Mouse (Mus musculus) stomach, postnatal 0 days (tissue): ENCODE measurements around the gene Zar1. TPM values are rescaled to one million over a fixed set of nuclear protein-coding genes. Genes with fewer than 3 reads are reported as not detected.

Experiments
- ATAC-seq: fragments of 200-750 bp; cut with Nextera tagmentation; 2 replicates; pipeline ENCODE4 v1.8.0; 2017; ENCODE audit not compliant: low FRiP score, low TSS enrichment
- DNase-seq: peaks from one replicate; pipeline ENCODE4 v3.0.0-alpha.2; 2016; ENCODE audit warnings: low spot score
- H3K27ac ChIP-seq: fragments of 300-500 bp; sonication (generic); replicated peaks from 2 replicates; pipeline ENCODE4 v1.5.1; 2014; ENCODE audit warnings: mild to moderate bottlenecking, control low read depth
- H3K27me3 ChIP-seq: fragments of 300-500 bp; sonication (generic); 2 replicates; pipeline ENCODE4 v1.6.1; 2014; ENCODE audit warnings: low read length; ENCODE audit not compliant: control insufficient read depth, insufficient read depth
- H3K36me3 ChIP-seq: fragments of 300-500 bp; sonication (generic); 2 replicates; pipeline ENCODE4 v1.6.1; 2014; ENCODE audit warnings: low read length, mixed read lengths; ENCODE audit not compliant: control insufficient read depth, insufficient read depth
- H3K4me1 ChIP-seq: fragments of 300-500 bp; sonication (generic); replicated peaks from 2 replicates; pipeline ENCODE4 v1.6.1; 2014; ENCODE audit warnings: antibody characterized with exemption; ENCODE audit not compliant: control insufficient read depth, insufficient read depth
- H3K4me2 ChIP-seq: fragments of 300-500 bp; sonication (generic); replicated peaks from 2 replicates; pipeline ENCODE4 v1.6.1; 2014; ENCODE audit warnings: low read depth, mild to moderate bottlenecking, control low read depth, moderate library complexity
- H3K4me3 ChIP-seq: fragments of 300-500 bp; sonication (generic); 2 replicates; pipeline ENCODE4 v1.5.1; 2014; ENCODE audit warnings: low read depth, low read length, control low read depth
- H3K9ac ChIP-seq: fragments of 300-500 bp; sonication (generic); 2 replicates; pipeline ENCODE4 v1.6.1; 2014; ENCODE audit warnings: mild to moderate bottlenecking, low read length, control low read depth, mixed read lengths
- H3K9me3 ChIP-seq: fragments of 300-500 bp; sonication (generic); 2 replicates; pipeline ENCODE4 v1.6.1; 2016; ENCODE audit warnings: low read length; ENCODE audit not compliant: control insufficient read depth
- CTCF ChIP-seq: IDR thresholded peaks from 2 replicates; pipeline ENCODE4 v1.5.1; 2016; ENCODE audit warnings: antibody characterized with exemption, low read depth, mild to moderate bottlenecking, moderate library complexity
- EP300 ChIP-seq: optimal IDR thresholded peaks from 2 replicates; pipeline ENCODE3; 2016; ENCODE audit warnings: antibody characterized with exemption
- WGBS: fragments of 180-500 bp; shearing (Covaris S2); extraction: QIAGEN DNeasy Blood & Tissue Kit; methylation state at CpG from one replicate; pipeline ENCODE4 v1.1.7; 2014; 5-methylcytosine and 5-hydroxymethylcytosine counted together
- polyA plus RNA-seq: library from polyadenylated mRNA; unstranded; fragments of >200 nt; fragmentation: Nextera tagmentation; extraction: Ambion mirVana; gene quantifications from 2 replicates; pipeline ENCODE4 v1.2.1, GENCODE M21; 2015

The Zar1 gene
- polyA plus RNA-seq, 1 experiment from 2014 or later, result 0.15 TPM

- WGBS, result 68% methylated on average over 3 of the region's 3 CpGs
- H3K4me3 ChIP-seq, result no peak overlapping the region
- no peaks in the 10 kb centered on the region for H3K36me3 ChIP-seq
- ATAC-seq (no peak), DNase-seq (no peak)
- no peak overlapping the region for H3K9ac ChIP-seq
- H3K4me1 ChIP-seq, result no peaks in the 10 kb centered on the region
- H3K9me3 ChIP-seq, result no peaks in the 10 kb centered on the region
- no peak overlapping the region for H3K4me2 ChIP-seq
- no peak overlapping the region for H3K27ac ChIP-seq
- no peak for TF ChIP-seq EP300
- TF ChIP-seq CTCF, result no peak
- H3K27me3 ChIP-seq, result no peaks in the 10 kb centered on the region
These were observed 20.0 kb downstream of the Zar1 start for GRCm38 (mm10) chr5:72560976-72561628.

GRCm38 (mm10) chr5:72559544-72560049 is 21.5 kb downstream of the Zar1 start, which contains the start of gene Nfxl1:
TSS of gene Nfxl1 (minus strand) at chr5:72559684.
- H3K9me3 ChIP-seq, result no peaks in the 10 kb centered on the region
- H3K4me2 ChIP-seq, result peak within 1 kb of the TSS; percentile 99
- peak within 1 kb of the TSS; percentile 70 for H3K27ac ChIP-seq
- DNase-seq, result peak; percentile 98
- H3K36me3 ChIP-seq, result 0 out of 2 replicates have a peak, but pooled peaks cover 2% of the 10 kb centered on the region
- peak within 1 kb of the TSS; percentile 91 for H3K9ac ChIP-seq
- no peaks in the 10 kb centered on the region for H3K4me1 ChIP-seq
- peak; percentile 18 for TF ChIP-seq CTCF
- no peak for TF ChIP-seq EP300
- H3K27me3 ChIP-seq, result no peaks in the 10 kb centered on the region
- ATAC-seq, result peak; percentile 98
- WGBS, result under 1% methylated on average over 41 of the region's 42 CpGs
- H3K4me3 ChIP-seq, result peak within 1 kb of the TSS; percentile 89

GRCm38 (mm10) chr5:72558716-72559526 is 22.1 kb downstream of the Zar1 start:
- Histone ChIP-seq H3K4me2 (peak overlapping the region; percentile 99), H3K4me3 (peak overlapping the region; percentile 89), H3K4me1 (no peaks in the 10 kb centered on the region), H3K36me3 (peaks cover 2% of the 10 kb centered on the region; the same call in 1 of the 2 replicates), H3K27me3 (no peaks in the 10 kb centered on the region), H3K9me3 (no peaks in the 10 kb centered on the region), H3K9ac (peak overlapping the region; percentile 91), H3K27ac (peak overlapping the region; percentile 65)
- no peak for TF ChIP-seq CTCF
- TF ChIP-seq EP300, result no peak
- WGBS, result 1% methylated on average over 56 of the region's 57 CpGs
- ATAC-seq (peak; percentile 63), DNase-seq (no peak)

- H3K9ac ChIP-seq, result no peak overlapping the region
- H3K27me3 ChIP-seq, result no peaks in the 10 kb centered on the region
- ATAC-seq, result no peak
- TF ChIP-seq EP300 (no peak), CTCF (no peak)
- peaks cover 2% of the 10 kb centered on the region; the same call in 1 of the 2 replicates for H3K36me3 ChIP-seq
- H3K4me2 ChIP-seq, result no peak overlapping the region
- no peaks in the 10 kb centered on the region for H3K9me3 ChIP-seq
- 82% methylated on average over 3 of the region's 3 CpGs for WGBS
- H3K4me1 ChIP-seq, result no peaks in the 10 kb centered on the region
- H3K27ac ChIP-seq, result no peak overlapping the region
- no peak overlapping the region for H3K4me3 ChIP-seq
- DNase-seq, result no peak
These were observed 24.8 kb downstream of the Zar1 start for GRCm38 (mm10) chr5:72556245-72556644.

- H3K4me3 ChIP-seq, result no peak overlapping the region
- no peak overlapping the region for H3K4me2 ChIP-seq
- no peak overlapping the region for H3K27ac ChIP-seq
- 90% methylated on average over 3 of the region's 3 CpGs for WGBS
- no peak for ATAC-seq
- no peaks in the 10 kb centered on the region for H3K4me1 ChIP-seq
- peaks cover 2% of the 10 kb centered on the region; the same call in 1 of the 2 replicates for H3K36me3 ChIP-seq
- H3K9me3 ChIP-seq, result no peaks in the 10 kb centered on the region
- no peaks in the 10 kb centered on the region for H3K27me3 ChIP-seq
- no peak overlapping the region for H3K9ac ChIP-seq
- DNase-seq, result no peak
- no peak for TF ChIP-seq EP300
- TF ChIP-seq CTCF, result no peak
These were observed 29.8 kb downstream of the Zar1 start for GRCm38 (mm10) chr5:72551209-72551608.
